Mouse (Mus musculus) midbrain, embryonic 15.5 days (tissue): ENCODE measurements around the gene Igsf11. TPM values are rescaled to one million over a fixed set of nuclear protein-coding genes. Genes with fewer than 3 reads are reported as not detected.
"Not testable (repeated sequence)": the region's sequence is repeated elsewhere in the genome, so short reads cannot be mapped to it uniquely, and the experiment has no call there.

Source experiments
- ATAC-seq: fragments of 200-750 bp; cut with Nextera tagmentation; replicated peaks from 2 replicates; pipeline ENCODE4 v1.8.0; 2017; ENCODE audit warnings: moderate TSS enrichment
- H3K27ac ChIP-seq: fragments of 300-500 bp; sonication (generic); 2 replicates; pipeline ENCODE4 v1.5.1; 2015; ENCODE audit warnings: mild to moderate bottlenecking, inconsistent platforms
- H3K27me3 ChIP-seq: fragments of 300-500 bp; sonication (generic); replicated peaks from 2 replicates; pipeline ENCODE4 v1.6.1; 2015; ENCODE audit warnings: inconsistent platforms
- H3K36me3 ChIP-seq: fragments of 300-500 bp; sonication (generic); replicated peaks from 2 replicates; pipeline ENCODE4 v1.6.1; 2015; ENCODE audit warnings: inconsistent platforms
- H3K4me1 ChIP-seq: fragments of 300-500 bp; sonication (generic); 2 replicates; pipeline ENCODE4 v1.6.1; 2015; ENCODE audit warnings: inconsistent platforms
- H3K4me2 ChIP-seq: fragments of 300-500 bp; sonication (generic); 2 replicates; pipeline ENCODE4 v1.6.1; 2015; ENCODE audit warnings: inconsistent platforms, mild to moderate bottlenecking, moderate library complexity
- H3K4me3 ChIP-seq: fragments of 300-500 bp; sonication (generic); 2 replicates; pipeline ENCODE4 v1.5.1; 2015; ENCODE audit warnings: mild to moderate bottlenecking, inconsistent platforms
- H3K9ac ChIP-seq: fragments of 300-500 bp; sonication (generic); 2 replicates; pipeline ENCODE4 v1.6.1; 2015; ENCODE audit warnings: mild to moderate bottlenecking, inconsistent platforms
- H3K9me3 ChIP-seq: fragments of 300-500 bp; sonication (generic); 2 replicates; pipeline ENCODE4 v1.6.1; 2016; ENCODE audit warnings: inconsistent platforms
- WGBS: fragments of 180-500 bp; shearing (Covaris S2); methylation state at CpG from one replicate; pipeline ENCODE4 v1.1.7; 2015; ENCODE audit warnings: mixed read lengths; 5-methylcytosine and 5-hydroxymethylcytosine counted together
- polyA plus RNA-seq: library from polyadenylated mRNA; unstranded; fragments of >200 nt; fragmentation: Nextera tagmentation; extraction: Ambion mirVana; gene quantifications from 2 replicates; pipeline ENCODE4 v1.2.1, GENCODE M21; 2015

The Igsf11 gene
- polyA plus RNA-seq, 1 experiment from 2014 or later, result 1.8 TPM

DNA sequence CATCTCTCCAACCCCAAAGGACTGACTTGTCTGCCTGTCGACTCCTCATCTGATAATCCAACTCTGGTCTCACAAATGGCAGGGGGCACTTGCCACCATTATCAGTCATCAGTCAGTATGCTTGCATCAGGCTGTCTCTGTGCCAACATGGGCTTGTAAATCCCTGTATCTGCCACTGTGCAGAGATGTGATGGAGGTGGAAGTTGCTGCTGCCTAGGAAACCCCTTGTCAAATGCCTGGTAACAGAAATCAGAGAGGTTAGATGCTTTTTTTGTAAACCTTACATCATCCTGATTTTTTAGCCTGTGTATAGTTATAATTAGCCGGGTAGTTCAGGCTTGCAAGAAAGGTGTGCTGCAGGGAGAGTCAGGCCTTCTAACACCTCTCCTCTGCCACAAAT is 69.4 kb downstream of the Igsf11 start:
- Histone ChIP-seq H3K9me3 (no peaks in the 10 kb centered on the region), H3K4me1 (no peaks in the 10 kb centered on the region), H3K4me2 (no peak overlapping the region), H3K27me3 (no peaks in the 10 kb centered on the region), H3K9ac (no peak overlapping the region), H3K4me3 (no peak overlapping the region), H3K27ac (no peak overlapping the region), H3K36me3 (no peaks in the 10 kb centered on the region)
- WGBS, result 87% methylated on average over 2 of the region's 2 CpGs
- no peak for ATAC-seq

DNA sequence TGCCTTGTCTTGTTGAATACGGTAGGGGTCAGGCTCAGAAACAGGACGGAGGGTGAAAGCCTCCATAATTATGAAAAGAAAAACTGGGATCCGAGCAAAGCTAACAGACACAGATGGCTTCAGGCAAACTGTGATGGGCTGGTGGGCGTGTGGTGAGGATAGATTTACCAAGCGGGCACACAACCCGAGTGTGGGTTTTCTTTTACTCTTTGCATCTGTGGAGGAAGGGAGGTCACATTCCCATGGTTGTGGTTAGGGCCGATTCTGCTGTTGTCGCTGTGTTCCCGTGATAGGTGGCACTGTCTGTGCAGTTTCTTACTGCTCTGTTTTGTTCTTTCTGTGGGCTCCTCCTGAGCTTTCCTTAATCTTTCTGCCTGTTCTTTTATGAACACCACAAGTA is 70.2 kb downstream of the Igsf11 start:
- no peak for ATAC-seq
- Histone ChIP-seq H3K36me3 (no peaks in the 10 kb centered on the region), H3K27me3 (no peaks in the 10 kb centered on the region), H3K9ac (no peak overlapping the region), H3K4me1 (no peaks in the 10 kb centered on the region), H3K27ac (no peak overlapping the region), H3K4me2 (no peak overlapping the region), H3K4me3 (no peak overlapping the region), H3K9me3 (no peaks in the 10 kb centered on the region)
- 74% methylated on average over 9 of the region's 9 CpGs for WGBS

DNA sequence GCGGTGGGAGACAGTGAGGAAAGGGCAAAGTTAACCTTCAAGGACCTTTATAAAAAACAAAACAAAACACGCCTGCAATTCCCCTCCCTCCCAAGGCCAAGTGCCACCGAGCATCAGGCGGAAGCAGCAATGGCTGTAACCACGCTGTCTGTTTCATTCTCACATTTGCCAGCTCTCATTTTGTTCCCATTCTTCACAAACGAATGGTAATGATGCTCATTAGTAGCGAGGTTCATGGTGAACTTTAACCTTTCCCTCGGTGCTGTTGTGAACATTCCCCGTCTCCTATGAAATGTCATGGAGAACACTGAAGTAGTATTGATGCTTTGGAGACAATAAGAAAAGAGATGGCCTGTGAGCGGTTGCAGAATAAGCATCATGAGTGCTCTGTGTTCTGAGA is 74.6 kb downstream of the Igsf11 start:
- Histone ChIP-seq H3K4me3 (no peak overlapping the region), H3K4me2 (no peak overlapping the region), H3K27me3 (no peaks in the 10 kb centered on the region), H3K9me3 (no peaks in the 10 kb centered on the region), H3K4me1 (no peaks in the 10 kb centered on the region), H3K36me3 (no peaks in the 10 kb centered on the region), H3K9ac (no peak overlapping the region), H3K27ac (no peak overlapping the region)
- ATAC-seq, result no peak
- 68% methylated on average over 10 of the region's 10 CpGs for WGBS

DNA sequence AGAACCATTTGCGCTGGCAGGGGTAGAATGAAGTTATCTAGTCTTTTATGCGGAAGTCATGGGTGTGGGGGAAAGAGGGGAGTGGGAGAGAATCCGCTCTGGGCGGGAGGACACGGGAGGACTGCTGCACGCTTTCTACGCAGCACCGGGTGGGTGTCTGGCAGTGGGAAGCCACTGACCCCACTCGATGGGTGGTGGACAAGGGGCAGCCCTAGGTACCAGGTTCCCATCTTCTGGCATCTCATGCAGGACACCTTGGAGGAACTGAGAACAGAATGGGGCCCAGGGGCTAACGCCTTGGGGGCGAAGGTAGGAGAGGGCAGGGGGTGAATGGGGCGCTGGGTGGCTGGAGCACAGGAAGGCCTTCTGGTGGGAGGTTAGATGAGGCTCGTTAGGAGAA is 83.7 kb downstream of the Igsf11 start:
- no peak overlapping the region for H3K27ac ChIP-seq
- WGBS, result 78% methylated on average over 13 of the region's 13 CpGs
- no peaks in the 10 kb centered on the region for H3K9me3 ChIP-seq
- no peak overlapping the region for H3K9ac ChIP-seq
- no peaks in the 10 kb centered on the region for H3K4me1 ChIP-seq
- H3K27me3 ChIP-seq, result no peaks in the 10 kb centered on the region
- no peak overlapping the region for H3K4me3 ChIP-seq
- no peak; the same call in 1 of the 2 replicates for ATAC-seq
- no peaks in the 10 kb centered on the region for H3K36me3 ChIP-seq
- no peak overlapping the region for H3K4me2 ChIP-seq

DNA sequence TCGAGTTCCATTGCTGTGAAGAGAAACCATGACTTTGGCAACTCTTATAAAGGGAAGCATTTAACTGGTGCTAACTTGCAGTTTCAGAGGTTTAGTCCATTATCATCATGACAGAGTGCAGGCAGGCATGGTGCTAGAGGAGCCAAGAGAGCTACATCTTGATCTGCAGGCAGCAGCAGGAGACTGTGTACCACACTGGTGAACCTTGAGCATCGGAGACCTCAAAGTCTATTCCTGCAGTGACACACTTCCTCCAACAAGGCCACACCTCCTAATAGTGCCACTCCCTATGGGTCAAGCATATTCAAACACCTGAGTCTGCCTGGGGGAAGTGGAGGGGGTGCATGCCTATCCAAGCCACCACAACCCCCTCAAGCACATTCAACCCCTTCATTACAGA is 86.1 kb downstream of the Igsf11 start:
- Histone ChIP-seq H3K9me3 (no peaks in the 10 kb centered on the region), H3K4me1 (peaks cover 3% of the 10 kb centered on the region; the same call in 1 of the 2 replicates), H3K9ac (no peak overlapping the region), H3K36me3 (no peaks in the 10 kb centered on the region), H3K27ac (no peak overlapping the region), H3K4me3 (no peak overlapping the region), H3K27me3 (no peaks in the 10 kb centered on the region), H3K4me2 (no peak overlapping the region)
- 84% methylated on average over 2 of the region's 2 CpGs for WGBS
- no peak for ATAC-seq

DNA sequence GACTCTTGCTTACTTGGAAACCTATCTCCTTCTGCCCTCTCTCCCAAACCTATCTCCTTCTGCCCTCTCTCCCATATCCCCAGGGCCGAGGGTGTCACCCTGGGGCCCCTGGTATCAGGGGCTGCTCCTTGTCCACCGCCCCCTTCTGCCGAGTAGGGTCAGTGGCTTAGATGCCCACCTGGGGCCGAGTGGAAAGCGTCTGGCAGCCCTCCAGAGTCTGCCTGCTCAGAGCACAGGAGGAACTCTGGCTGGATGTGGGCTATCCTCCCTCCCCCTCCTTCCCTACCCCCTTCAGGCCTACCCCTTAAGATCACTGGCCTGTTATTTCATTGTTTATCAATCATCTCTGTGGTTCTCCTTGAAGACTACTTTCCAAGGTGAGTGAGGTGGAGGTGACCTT is 88.1 kb downstream of the Igsf11 start:
- H3K4me1 ChIP-seq, result peaks cover 9% of the 10 kb centered on the region; the same call in 1 of the 2 replicates
- no peaks in the 10 kb centered on the region for H3K9me3 ChIP-seq
- no peak for ATAC-seq
- H3K36me3 ChIP-seq, result no peaks in the 10 kb centered on the region
- 28% methylated on average over 5 of the region's 5 CpGs for WGBS
- no peak overlapping the region for H3K27ac ChIP-seq
- H3K9ac ChIP-seq, result no peak overlapping the region
- H3K4me3 ChIP-seq, result no peak overlapping the region
- no peak overlapping the region for H3K4me2 ChIP-seq
- no peaks in the 10 kb centered on the region for H3K27me3 ChIP-seq

DNA sequence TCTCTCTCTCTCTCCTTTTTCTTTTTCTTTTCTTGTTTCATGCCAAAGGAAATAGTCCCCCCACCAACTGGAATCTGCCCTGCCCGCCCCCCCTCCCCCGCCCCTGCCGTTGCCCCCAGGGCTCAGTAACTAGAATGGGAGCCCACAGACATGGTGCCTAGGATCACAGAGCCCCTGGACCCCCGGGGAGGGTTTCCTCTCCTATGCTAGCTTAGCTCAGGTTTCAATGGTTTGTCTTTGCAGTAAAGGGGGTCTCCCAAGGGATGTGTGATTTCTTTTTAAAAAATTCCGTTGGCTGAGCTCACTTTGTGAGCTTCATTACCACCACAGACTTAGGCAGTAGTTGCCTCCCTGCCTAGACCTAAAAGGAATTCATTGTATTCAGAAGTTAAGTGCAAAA is 89.6 kb downstream of the Igsf11 start:
- no peak overlapping the region for H3K9ac ChIP-seq
- no peak for ATAC-seq
- H3K27me3 ChIP-seq, result no peaks in the 10 kb centered on the region
- 7% methylated on average over 5 of the region's 5 CpGs for WGBS
- H3K4me2 ChIP-seq, result no peak overlapping the region
- no peak overlapping the region for H3K4me3 ChIP-seq
- peaks cover 16% of the 10 kb centered on the region; the same call in 1 of the 2 replicates for H3K4me1 ChIP-seq
- H3K27ac ChIP-seq, result no peak overlapping the region
- H3K36me3 ChIP-seq, result no peaks in the 10 kb centered on the region
- H3K9me3 ChIP-seq, result no peaks in the 10 kb centered on the region

DNA sequence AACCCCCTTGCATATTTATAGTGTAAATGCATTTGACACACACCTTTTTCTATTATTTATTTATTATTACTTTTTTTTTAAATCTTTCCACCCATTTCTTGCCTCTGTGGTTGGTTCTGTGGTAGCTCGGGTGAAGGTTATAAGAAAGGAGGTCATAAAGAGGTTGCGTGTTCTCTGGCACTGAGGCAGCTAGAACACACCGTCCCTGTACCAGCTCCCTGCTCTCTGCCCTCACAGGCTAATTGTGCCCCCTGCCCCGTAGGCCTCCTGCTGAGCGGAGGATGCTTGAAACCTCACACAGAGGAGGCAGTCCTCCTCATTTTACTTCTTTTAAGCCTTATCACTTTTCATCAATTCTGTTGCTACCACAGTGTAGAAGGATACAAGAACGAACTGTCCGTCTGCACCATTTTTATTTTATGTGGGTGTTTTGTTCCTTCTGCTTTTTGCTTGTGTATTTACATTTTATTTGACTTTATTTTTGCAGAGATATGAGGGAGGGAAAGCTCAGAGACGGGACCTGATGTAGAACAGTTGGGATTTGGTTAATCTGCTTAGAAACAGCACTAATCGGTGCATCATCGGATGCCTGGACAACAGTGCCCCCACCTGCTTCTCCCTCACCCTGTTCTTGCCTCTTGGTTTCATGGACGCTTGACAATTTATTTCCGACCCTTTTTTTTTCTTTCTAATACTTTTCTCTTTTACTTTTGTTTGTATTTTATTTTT is 90.2 kb downstream of the Igsf11 start:
- H3K9ac ChIP-seq, result no peak overlapping the region
- WGBS, result 23% methylated on average over 12 of the region's 12 CpGs
- H3K9me3 ChIP-seq, result no peaks in the 10 kb centered on the region
- H3K4me3 ChIP-seq, result no peak overlapping the region
- H3K4me2 ChIP-seq, result no peak overlapping the region
- no peak overlapping the region for H3K27ac ChIP-seq
- H3K4me1 ChIP-seq, result peaks cover 16% of the 10 kb centered on the region; the same call in 1 of the 2 replicates
- H3K27me3 ChIP-seq, result no peaks in the 10 kb centered on the region
- no peak for ATAC-seq
- no peaks in the 10 kb centered on the region for H3K36me3 ChIP-seq

DNA sequence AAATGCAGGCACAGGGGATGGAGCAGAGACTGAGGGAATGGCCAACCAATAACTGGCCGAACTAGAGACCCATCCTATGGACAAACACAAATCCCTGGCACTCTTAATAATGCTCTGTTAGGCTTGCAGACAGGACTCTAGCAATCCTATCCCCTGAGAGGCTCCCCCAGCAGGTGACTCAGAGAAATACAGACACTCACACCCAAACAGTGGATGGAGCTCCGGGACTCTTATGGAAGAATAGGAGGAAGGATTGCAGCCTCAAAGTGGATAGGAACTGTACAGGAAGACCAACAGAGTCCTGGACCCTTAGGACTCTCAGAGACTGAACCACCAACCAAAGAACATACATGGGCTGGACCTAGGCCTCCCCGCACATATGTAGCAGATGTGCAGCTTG is 91.4 kb downstream of the Igsf11 start:
- H3K4me3 ChIP-seq, ATAC-seq, H3K27me3 ChIP-seq, H3K27ac ChIP-seq, H3K9ac ChIP-seq, H3K9me3 ChIP-seq, H3K36me3 ChIP-seq, H3K4me2 ChIP-seq: not testable (repeated sequence)
- WGBS, result 72% methylated on average over 3 of the region's 3 CpGs
- peaks cover 16% of the 10 kb centered on the region; the same call in 1 of the 2 replicates for H3K4me1 ChIP-seq

DNA sequence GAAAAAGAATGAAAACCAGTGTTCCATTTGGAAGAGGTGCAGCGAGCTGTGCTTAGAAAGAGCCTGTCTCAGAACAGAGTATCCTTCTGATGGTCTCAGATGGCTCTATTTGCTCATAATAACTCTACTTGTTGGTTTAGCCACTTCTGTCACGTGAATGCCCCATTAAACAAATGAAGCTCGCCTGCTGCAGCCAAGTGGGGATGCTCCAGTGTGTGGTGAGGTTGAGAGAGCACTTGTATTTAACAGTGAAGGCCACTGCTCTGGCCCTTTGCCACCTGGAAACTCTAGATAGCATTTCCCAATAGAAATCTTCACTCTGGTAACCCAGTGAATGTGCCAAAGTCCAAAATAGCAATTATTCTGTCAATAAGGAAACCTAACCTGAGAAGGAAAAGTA is 92.9 kb downstream of the Igsf11 start:
- no peak overlapping the region for H3K9ac ChIP-seq
- 33% methylated on average over 3 of the region's 3 CpGs for WGBS
- no peaks in the 10 kb centered on the region for H3K36me3 ChIP-seq
- H3K4me1 ChIP-seq, result peaks cover 16% of the 10 kb centered on the region; the same call in 1 of the 2 replicates
- H3K4me3 ChIP-seq, result no peak overlapping the region
- no peak overlapping the region for H3K27ac ChIP-seq
- H3K9me3 ChIP-seq, result no peaks in the 10 kb centered on the region
- no peak overlapping the region for H3K4me2 ChIP-seq
- 0 out of 2 replicates have a peak, but pooled peaks have one; percentile 39 for ATAC-seq
- no peaks in the 10 kb centered on the region for H3K27me3 ChIP-seq

DNA sequence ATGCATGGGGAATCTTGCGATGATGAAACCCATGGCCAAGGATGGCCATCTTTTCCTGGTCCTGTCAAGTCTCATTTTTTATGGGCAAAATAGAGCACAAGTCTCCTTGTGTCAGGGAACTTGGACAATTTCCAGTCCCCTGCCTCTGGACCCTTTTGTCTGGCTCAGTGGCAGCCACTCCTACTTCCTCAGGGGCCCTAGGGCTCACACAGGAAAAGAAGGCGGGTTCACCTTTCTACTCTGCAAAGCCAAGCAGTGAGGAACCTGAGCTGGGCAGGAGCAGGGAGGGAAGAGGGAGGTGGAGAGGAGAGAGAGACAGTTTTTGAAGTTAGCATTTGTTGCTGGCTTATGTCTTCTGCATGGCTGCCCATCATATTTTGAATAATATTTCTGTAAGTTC is 93.9 kb downstream of the Igsf11 start:
- Histone ChIP-seq H3K27me3 (no peaks in the 10 kb centered on the region), H3K9me3 (no peaks in the 10 kb centered on the region), H3K27ac (no peak overlapping the region), H3K9ac (no peak overlapping the region), H3K36me3 (no peaks in the 10 kb centered on the region), H3K4me1 (peaks cover 16% of the 10 kb centered on the region; the same call in 1 of the 2 replicates), H3K4me2 (no peak overlapping the region), H3K4me3 (no peak overlapping the region)
- no peak for ATAC-seq
- WGBS, result 83% methylated on average over 2 of the region's 2 CpGs

DNA sequence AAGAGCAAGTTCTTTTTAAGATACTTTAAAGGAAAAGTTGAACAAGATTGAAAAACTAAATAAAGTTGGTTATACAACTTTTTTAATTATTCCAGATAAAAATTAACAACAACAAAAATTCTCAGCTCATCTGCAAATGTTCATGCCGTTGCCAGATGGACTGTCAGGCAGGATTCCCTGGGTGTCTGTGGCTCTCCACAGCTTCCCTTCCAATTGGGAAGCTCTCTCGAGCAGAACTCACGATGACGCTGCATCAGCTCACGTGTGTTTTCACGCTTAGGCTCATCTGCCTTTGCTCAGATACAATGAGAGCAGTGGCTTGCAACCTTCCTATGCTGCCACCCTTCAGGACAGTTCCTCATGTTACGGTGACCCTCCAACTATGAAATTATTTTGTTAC is 101.2 kb downstream of the Igsf11 start:
- no peaks in the 10 kb centered on the region for H3K36me3 ChIP-seq
- no peak for ATAC-seq
- no peak overlapping the region for H3K4me2 ChIP-seq
- H3K27ac ChIP-seq, result no peak overlapping the region
- H3K27me3 ChIP-seq, result no peaks in the 10 kb centered on the region
- no peak overlapping the region for H3K9ac ChIP-seq
- no peaks in the 10 kb centered on the region for H3K9me3 ChIP-seq
- WGBS, result 84% methylated on average over 7 of the region's 7 CpGs
- H3K4me1 ChIP-seq, result no peaks in the 10 kb centered on the region
- H3K4me3 ChIP-seq, result no peak overlapping the region

DNA sequence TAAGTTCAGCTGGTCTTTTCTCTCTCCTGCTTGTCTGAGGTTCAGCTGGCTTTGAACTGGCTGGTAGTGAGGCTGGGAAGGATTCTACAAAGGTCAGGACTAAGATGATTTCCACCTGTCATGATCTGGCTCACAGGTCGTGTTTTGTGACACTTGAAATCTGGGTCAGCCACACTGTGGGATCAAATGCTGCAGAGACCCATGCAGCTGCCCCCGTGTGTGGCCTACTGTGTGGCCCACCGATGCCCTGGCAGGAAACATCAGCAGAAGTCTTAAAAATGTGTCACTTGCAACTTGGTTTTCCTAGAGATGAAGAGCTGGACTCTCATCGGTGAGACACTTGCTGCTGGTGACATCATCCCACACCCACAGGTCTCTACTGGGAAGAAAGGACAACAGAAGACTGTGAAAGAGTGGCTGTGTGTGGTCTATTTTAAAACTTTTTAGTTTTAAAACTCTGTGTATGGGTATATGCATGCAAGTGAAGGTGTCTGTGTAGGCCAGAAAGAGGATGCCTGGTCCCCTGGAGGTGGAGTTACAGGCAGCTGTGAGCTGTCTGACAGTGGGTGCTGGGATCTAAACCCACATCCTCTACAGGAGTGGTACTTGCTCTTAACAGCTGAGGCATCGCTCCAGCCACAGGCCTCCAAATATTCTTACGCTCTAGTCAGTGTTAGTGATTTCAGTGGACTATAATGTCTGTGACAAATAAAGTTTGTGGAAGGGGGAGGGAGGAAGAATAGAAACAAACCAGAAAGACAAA is 106.2 kb downstream of the Igsf11 start:
- ATAC-seq, result no peak
- H3K36me3 ChIP-seq, result no peaks in the 10 kb centered on the region
- H3K9ac ChIP-seq, result no peak overlapping the region
- H3K4me1 ChIP-seq, result no peaks in the 10 kb centered on the region
- no peak overlapping the region for H3K27ac ChIP-seq
- no peak overlapping the region for H3K4me3 ChIP-seq
- 76% methylated on average over 6 of the region's 6 CpGs for WGBS
- H3K4me2 ChIP-seq, result no peak overlapping the region
- no peaks in the 10 kb centered on the region for H3K9me3 ChIP-seq
- H3K27me3 ChIP-seq, result no peaks in the 10 kb centered on the region
